Mouse (Mus musculus) kidney, adult 11 months (tissue): ENCODE results near the gene Plxdc2.

Experiments
- DNase-seq: peaks from one replicate; pipeline ENCODE4 v3.0.0; 2022

Plxdc2 gene

GRCm38 (mm10) chr2:16439030-16439429, 82.9 kb downstream of the Plxdc2 start:
- DNase-seq: no peak

GRCm38 (mm10) chr2:16442643-16443042, 86.5 kb downstream of the Plxdc2 start:
- DNase-seq: no peak

- DNase-seq: no peak
Measured at GRCm38 (mm10) chr2:16447936-16448335, 91.8 kb downstream of the Plxdc2 start.

GRCm38 (mm10) chr2:16450838-16451665, 94.9 kb downstream of the Plxdc2 start:
- DNase-seq: peak; percentile 65

GRCm38 (mm10) chr2:16451666-16452009, 95.5 kb downstream of the Plxdc2 start:
- no peak for DNase-seq

- no peak for DNase-seq
Measured at GRCm38 (mm10) chr2:16452080-16452479, 96.0 kb downstream of the Plxdc2 start.

- no peak for DNase-seq
Measured at GRCm38 (mm10) chr2:16456264-16456780, 100.2 kb downstream of the Plxdc2 start.

- DNase-seq: no peak
Measured at GRCm38 (mm10) chr2:16459490-16459889, 103.4 kb downstream of the Plxdc2 start.

GRCm38 (mm10) chr2:16470099-16470498, 114.0 kb downstream of the Plxdc2 start:
- no peak for DNase-seq

- DNase-seq: no peak
Measured at GRCm38 (mm10) chr2:16483943-16484342, 127.8 kb downstream of the Plxdc2 start.

GRCm38 (mm10) chr2:16485970-16486369, 129.9 kb downstream of the Plxdc2 start:
- DNase-seq: no peak

GRCm38 (mm10) chr2:16491242-16491641, 135.1 kb downstream of the Plxdc2 start:
- peak; percentile 6 for DNase-seq

GRCm38 (mm10) chr2:16502843-16503242, 146.7 kb downstream of the Plxdc2 start:
- no peak for DNase-seq

GRCm38 (mm10) chr2:16507540-16508230, 151.6 kb downstream of the Plxdc2 start:
- no peak for DNase-seq

- no peak for DNase-seq
Measured at GRCm38 (mm10) chr2:16518148-16518547, 162.0 kb downstream of the Plxdc2 start.

- no peak for DNase-seq
Measured at GRCm38 (mm10) chr2:16523427-16523826, 167.3 kb downstream of the Plxdc2 start.

GRCm38 (mm10) chr2:16532244-16532643, 176.1 kb downstream of the Plxdc2 start:
- no peak for DNase-seq

- DNase-seq: no peak
Measured at GRCm38 (mm10) chr2:16534566-16534965, 178.5 kb downstream of the Plxdc2 start.

GRCm38 (mm10) chr2:16541226-16541625, 185.1 kb downstream of the Plxdc2 start:
- no peak for DNase-seq

GRCm38 (mm10) chr2:16545207-16545606, 189.1 kb downstream of the Plxdc2 start:
- DNase-seq: no peak

GRCm38 (mm10) chr2:16559287-16559686, 203.2 kb downstream of the Plxdc2 start:
- DNase-seq: no peak

GRCm38 (mm10) chr2:16568263-16568662, 212.2 kb downstream of the Plxdc2 start:
- DNase-seq: no peak

GRCm38 (mm10) chr2:16571169-16571751, 215.2 kb downstream of the Plxdc2 start:
- no peak for DNase-seq

- DNase-seq: peak; percentile 55
Measured at GRCm38 (mm10) chr2:16576566-16576965, 220.5 kb downstream of the Plxdc2 start.
